Mouse (Mus musculus) olfactory bulb, adult 2 months (tissue): ENCODE measurements around the gene Piwil1. TPM values are rescaled to one million over a fixed set of nuclear protein-coding genes. Genes with fewer than 3 reads are reported as not detected.
"Not testable (repeated sequence)": the region's sequence is repeated elsewhere in the genome, so short reads cannot be mapped to it uniquely, and the experiment has no call there.

Source experiments
- H3K27ac ChIP-seq: fragments of 200-500 bp; 2 replicates; pipeline ENCODE4 v1.5.1; 2012; ENCODE audit warnings: low read depth, low read length; ENCODE audit not compliant: insufficient read depth
- H3K4me1 ChIP-seq: fragments of 200-500 bp; 2 replicates; pipeline ENCODE4 v1.6.1; 2012; ENCODE audit warnings: low read length; ENCODE audit not compliant: control insufficient read depth, insufficient read depth
- H3K4me3 ChIP-seq: fragments of 200-500 bp; 2 replicates; pipeline ENCODE4 v1.5.1; 2012; ENCODE audit warnings: mild to moderate bottlenecking, low read depth, low read length, moderate library complexity; ENCODE audit not compliant: insufficient read depth
- CTCF ChIP-seq: fragments of 200-500 bp; IDR thresholded peaks from 2 replicates; pipeline ENCODE4 v1.5.1; 2012; ENCODE audit warnings: low read depth, mild to moderate bottlenecking, low read length, moderate library complexity; ENCODE audit not compliant: insufficient read depth
- POLR2A ChIP-seq: fragments of 200-500 bp; IDR thresholded peaks from 2 replicates; pipeline ENCODE4 v1.6.1; 2012; ENCODE audit warnings: mild to moderate bottlenecking, low read depth, low read length, moderate library complexity; ENCODE audit not compliant: insufficient read depth
- WGBS: fragments of 180-500 bp; shearing (Covaris S2); methylation state at CpG from one replicate; pipeline ENCODE4 v1.1.7; 2018; 5-methylcytosine and 5-hydroxymethylcytosine counted together
- polyA plus RNA-seq: library from polyadenylated mRNA; stranded (reverse); fragments of >200 nt; gene quantifications from 2 replicates; pipeline ENCODE4 v1.2.4, GENCODE M21; 2012; ENCODE audit warnings: low replicate concordance; ENCODE audit not compliant: missing spikeins, insufficient read depth, insufficient read length

Piwil1 gene
- polyA plus RNA-seq, 1 experiment, result not detected

DNA sequence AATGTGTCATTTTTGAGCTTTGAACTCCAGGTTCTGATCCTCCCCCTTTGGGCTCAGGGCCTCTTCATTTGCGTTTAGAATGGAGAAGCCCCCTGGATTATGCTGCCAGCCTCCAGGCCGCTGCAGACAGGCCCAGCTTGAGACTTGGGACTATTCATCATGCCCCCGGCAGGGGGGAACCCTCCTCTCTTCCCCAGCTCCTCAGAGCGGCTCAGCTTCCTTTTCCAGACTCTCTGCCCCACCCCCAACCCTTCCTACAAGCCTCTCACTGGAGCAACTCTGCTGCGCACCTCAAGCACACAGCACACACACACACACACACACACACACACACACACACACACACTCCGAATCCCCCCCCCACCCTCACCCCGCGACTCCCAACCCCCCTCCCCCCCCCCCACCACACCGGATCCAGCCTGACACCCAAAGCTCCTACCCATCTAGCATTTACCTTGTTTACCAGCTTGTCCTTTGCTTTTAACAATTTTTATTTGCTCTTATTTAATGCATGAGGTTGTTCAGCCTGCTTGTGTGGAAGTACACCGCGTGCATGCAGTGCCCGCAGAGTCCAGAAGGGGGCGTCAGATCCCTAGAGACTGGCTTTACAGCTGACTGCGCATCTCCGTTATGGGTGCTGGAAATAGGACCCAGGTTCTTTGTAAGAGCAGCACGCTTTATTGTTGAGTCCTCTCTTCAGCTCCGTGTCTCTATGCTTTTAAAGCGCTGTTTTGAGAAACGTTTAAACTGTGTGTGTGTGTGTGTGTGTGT, 2.0 kb downstream of the Piwil1 start:
- TF ChIP-seq POLR2A (no peak), CTCF (peak; percentile 24; the same call in 1 of the 2 replicates)
- WGBS, result 39% methylated on average over 17 of the region's 19 CpGs
- H3K4me1 ChIP-seq, result peaks cover 2% of the 10 kb centered on the region
- H3K4me3 ChIP-seq, result no peak overlapping the region
- H3K27ac ChIP-seq, result no peak overlapping the region

DNA sequence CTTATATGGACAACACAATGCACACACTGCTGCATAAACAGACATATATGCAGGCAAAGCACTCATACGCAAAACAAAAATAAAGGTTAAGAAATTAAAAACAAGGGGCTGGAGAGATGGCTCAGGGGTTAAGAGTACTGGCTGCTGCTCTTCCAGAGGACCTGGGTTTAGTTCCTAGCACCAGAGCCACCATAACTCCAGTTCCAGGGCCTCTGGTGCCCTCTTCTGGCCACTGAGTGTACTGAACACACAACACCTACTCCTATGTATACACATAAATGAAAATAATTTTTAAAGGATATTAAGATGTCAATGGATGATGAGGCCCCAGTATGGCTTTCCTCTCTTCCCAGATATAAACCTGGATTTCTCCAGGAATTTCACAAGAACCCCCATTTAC, 4.1 kb downstream of the Piwil1 start:
- no peak overlapping the region for H3K27ac ChIP-seq
- H3K4me1 ChIP-seq, result peaks cover 2% of the 10 kb centered on the region
- WGBS, result 97% methylated on average over 1 of the region's 1 CpGs
- TF ChIP-seq CTCF, result no peak
- TF ChIP-seq POLR2A, result no peak
- no peak overlapping the region for H3K4me3 ChIP-seq

DNA sequence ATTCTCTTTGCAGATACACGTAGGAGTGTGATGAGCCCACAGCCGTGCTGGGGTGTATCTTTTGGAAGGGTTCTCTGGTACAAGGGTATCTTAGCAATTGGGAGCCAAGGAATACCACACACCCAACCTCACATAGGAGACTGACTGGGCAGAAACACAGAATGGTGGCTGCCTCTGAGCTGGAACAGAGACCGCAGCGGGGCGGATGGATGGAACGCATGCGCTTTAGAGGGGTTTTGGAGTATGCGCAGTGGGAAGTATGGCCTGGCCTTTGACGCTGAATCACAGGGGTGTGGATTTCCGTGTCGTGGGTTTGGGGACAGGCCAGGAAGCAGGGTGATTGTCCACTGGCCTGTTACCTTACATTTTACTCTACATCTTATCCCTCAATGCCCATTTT, 4.9 kb downstream of the Piwil1 start:
- peaks cover 2% of the 10 kb centered on the region for H3K4me1 ChIP-seq
- no peak overlapping the region for H3K27ac ChIP-seq
- 96% methylated on average over 11 of the region's 11 CpGs for WGBS
- no peak overlapping the region for H3K4me3 ChIP-seq
- no peak for TF ChIP-seq POLR2A
- TF ChIP-seq CTCF, result no peak

- no peaks in the 10 kb centered on the region for H3K4me1 ChIP-seq
- 87% methylated on average over 5 of the region's 5 CpGs for WGBS
- no peak overlapping the region for H3K4me3 ChIP-seq
- TF ChIP-seq CTCF, result no peak
- no peak for TF ChIP-seq POLR2A
- H3K27ac ChIP-seq, result no peak overlapping the region
These were observed 6.6 kb downstream of the Piwil1 start for GRCm38 (mm10) chr5:128708929-128709328.

- 33% methylated on average over 8 of the region's 8 CpGs for WGBS
- no peak for TF ChIP-seq POLR2A
- TF ChIP-seq CTCF, result no peak
- Histone ChIP-seq H3K4me1 (no peaks in the 10 kb centered on the region), H3K27ac (no peak overlapping the region), H3K4me3 (no peak overlapping the region)
These were observed 8.3 kb downstream of the Piwil1 start for GRCm38 (mm10) chr5:128710596-128710995.

- H3K4me1 ChIP-seq, result no peaks in the 10 kb centered on the region
- H3K27ac ChIP-seq, result no peak overlapping the region
- 86% methylated on average over 6 of the region's 6 CpGs for WGBS
- no peak overlapping the region for H3K4me3 ChIP-seq
- TF ChIP-seq POLR2A, result no peak
- no peak for TF ChIP-seq CTCF
These were observed 9.5 kb downstream of the Piwil1 start for GRCm38 (mm10) chr5:128711847-128712246.

DNA sequence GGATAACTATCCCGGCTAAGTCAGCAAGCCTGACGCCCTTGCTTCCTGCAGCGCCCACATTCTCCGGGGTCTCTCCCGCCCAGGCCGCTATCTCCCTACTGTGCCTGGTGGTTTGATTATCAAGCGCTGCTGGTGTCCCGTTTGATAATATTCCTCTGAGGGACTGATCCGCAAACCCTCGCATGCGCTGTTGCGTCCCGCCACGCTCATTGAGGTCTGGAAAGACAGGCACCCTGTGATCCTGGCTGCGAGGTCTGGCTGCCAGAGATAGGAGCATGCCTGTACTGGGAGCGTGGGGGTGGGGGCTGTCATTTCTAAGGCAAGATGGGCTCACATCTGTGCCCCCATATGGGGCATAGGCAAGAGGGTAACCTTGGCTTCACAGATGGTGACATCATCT, 12.8 kb downstream of the Piwil1 start:
- Histone ChIP-seq H3K27ac (no peak overlapping the region), H3K4me3 (no peak overlapping the region), H3K4me1 (no peaks in the 10 kb centered on the region)
- WGBS, result 80% methylated on average over 16 of the region's 16 CpGs
- no peak for TF ChIP-seq CTCF
- TF ChIP-seq POLR2A, result no peak

- not testable (repeated sequence) for H3K4me1 ChIP-seq, H3K4me3 ChIP-seq, H3K27ac ChIP-seq
- 91% methylated on average over 11 of the region's 11 CpGs for WGBS
These were observed 18.1 kb downstream of the Piwil1 start for GRCm38 (mm10) chr5:128720461-128720860.

DNA sequence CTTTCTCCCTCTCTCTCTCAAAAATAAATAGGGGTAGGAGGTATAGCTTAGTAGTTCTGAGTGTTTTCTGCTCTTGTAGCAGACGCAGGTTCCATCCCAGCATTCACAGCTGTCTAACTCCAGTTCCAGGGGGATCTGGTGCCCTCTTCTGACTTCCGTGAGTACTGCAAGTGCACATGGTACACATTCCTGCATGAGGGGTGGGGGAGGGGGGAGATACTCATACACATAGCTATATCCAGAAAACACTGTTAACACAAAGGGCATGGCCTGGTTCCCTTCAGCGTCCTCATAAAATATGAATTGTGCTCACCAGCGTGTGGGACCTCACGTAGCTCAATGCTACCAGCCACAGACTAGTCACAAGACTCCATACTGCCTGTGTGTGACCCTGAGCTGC, 27.0 kb downstream of the Piwil1 start:
- 74% methylated on average over 5 of the region's 5 CpGs for WGBS
- Histone ChIP-seq H3K4me3 (no peak overlapping the region), H3K27ac (no peak overlapping the region), H3K4me1 (no peaks in the 10 kb centered on the region)
- TF ChIP-seq CTCF (no peak), POLR2A (no peak)

GRCm38 (mm10) chr5:128730634-128731033, 28.3 kb downstream of the Piwil1 start:
- no peak overlapping the region for H3K4me3 ChIP-seq
- no peaks in the 10 kb centered on the region for H3K4me1 ChIP-seq
- 49% methylated on average over 5 of the region's 5 CpGs for WGBS
- TF ChIP-seq CTCF, result peak; percentile 61; the same call in 1 of the 2 replicates
- no peak for TF ChIP-seq POLR2A
- no peak overlapping the region for H3K27ac ChIP-seq
